Mouse (Mus musculus) erythroid progenitor cell, adult 5-6 weeks (primary cell): Measurements from ENCODE around the gene H2-M1. TPM values are rescaled to one million over a fixed set of nuclear protein-coding genes. Genes with fewer than 3 reads are reported as not detected.

Source experiments
- ATAC-seq: replicated peaks from 2 replicates; pipeline ENCODE4 v1.8.0; 2016; ENCODE audit warnings: moderate number of reproducible peaks, mild to moderate bottlenecking, moderate TSS enrichment, inconsistent platforms; ENCODE audit not compliant: poor library complexity, low FRiP score, severe bottlenecking
- total RNA-seq, 2 experiments: library from RNA; stranded (forward) in 1 of 2; stranded (reverse) in 1 of 2; fragments of 150-400 nt in 1 of 2; fragments of 186-747, 209-891 nt in 1 of 2; gene quantifications; 2 replicates each; pipeline versions ENCODE4 v1.2.3 to v1.2.4; 2015 to 2017; ENCODE audit warnings: low replicate concordance in 2 of 2

H2-M1 gene
- total RNA-seq (2015; ENCODE audit: low replicate concordance) (not detected in 2 replicates), total RNA-seq (2017; ENCODE audit: low replicate concordance) (not detected in 2 replicates)

- no peak for ATAC-seq
Observed at GRCm38 (mm10) chr17:36672119-36672518, at the start of gene H2-M1. Gene H2-M1 (minus strand): TSS chr17:36672219.

DNA sequence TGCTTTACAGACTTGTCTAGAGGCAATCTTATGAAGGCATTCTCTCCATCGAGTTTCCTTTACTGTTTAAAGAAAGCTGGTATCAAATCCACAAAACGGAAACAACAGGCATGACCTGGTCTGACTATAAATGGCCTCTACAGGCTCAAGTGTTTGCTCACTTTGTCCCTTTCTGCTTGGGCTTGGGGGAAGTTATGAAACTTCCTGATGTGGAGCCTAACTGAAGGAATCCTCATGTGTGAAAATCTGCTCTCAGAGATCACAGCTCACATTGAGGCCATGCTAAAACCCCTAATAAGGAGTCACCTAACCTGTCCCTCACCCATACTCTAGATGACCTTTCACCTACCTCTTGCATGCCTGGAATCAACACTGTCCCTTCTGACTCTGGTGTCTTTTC lies 25.7 kb upstream of the H2-M1 start:
- no peak for ATAC-seq

DNA sequence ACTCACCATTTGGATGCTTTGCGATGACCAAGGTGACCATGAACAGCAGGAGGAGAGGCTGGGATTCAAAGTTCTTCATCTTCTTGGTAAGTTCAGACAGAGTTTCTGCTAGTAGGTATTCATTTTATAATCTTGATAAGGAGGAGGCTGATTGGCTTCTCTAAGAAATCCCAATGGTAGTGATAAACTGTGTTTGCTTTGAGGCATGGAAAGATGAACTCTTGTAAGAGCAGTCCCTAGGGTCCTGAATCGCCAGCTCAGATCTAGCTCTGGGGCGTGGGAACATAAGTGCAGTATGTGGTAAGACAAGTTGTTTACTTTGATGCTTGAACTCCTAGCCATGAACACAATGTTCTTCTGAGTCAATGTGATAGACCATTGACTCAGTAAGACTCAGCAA lies 29.5 kb downstream of the H2-M1 start, which contains the start of gene H2-M9:
Gene H2-M9 (minus strand): TSS at position 101 of the 400 bp plus-strand sequence.
- ATAC-seq = no peak

Other genes starting within 250 kb of the H2-M1 start
- not detected in 2 replicates for gene H2-M10.4, start 209.9 kb downstream of the H2-M1 start, total RNA-seq (2015; ENCODE audit: low replicate concordance)
- gene H2-M10.4, start 209.9 kb downstream of the H2-M1 start, total RNA-seq (2017; ENCODE audit: low replicate concordance) = not detected in 2 replicates
- not detected in 2 replicates for gene H2-M11, start 125.1 kb downstream of the H2-M1 start, total RNA-seq (2015; ENCODE audit: low replicate concordance)
- not detected in 2 replicates for gene H2-M11, start 125.1 kb downstream of the H2-M1 start, total RNA-seq (2017; ENCODE audit: low replicate concordance)
- not detected in 2 replicates for gene H2-M9, start 29.6 kb downstream of the H2-M1 start, total RNA-seq (2015; ENCODE audit: low replicate concordance)
- not detected in 2 replicates for gene H2-M9, start 29.6 kb downstream of the H2-M1 start, total RNA-seq (2017; ENCODE audit: low replicate concordance)
- not detected in 2 replicates for gene H2-M10.5, start 100.7 kb upstream of the H2-M1 start, total RNA-seq (2015; ENCODE audit: low replicate concordance)
- not detected in 2 replicates for gene H2-M10.5, start 100.7 kb upstream of the H2-M1 start, total RNA-seq (2017; ENCODE audit: low replicate concordance)
- not detected in 2 replicates for gene H2-M10.6, start 140.0 kb upstream of the H2-M1 start, total RNA-seq (2015; ENCODE audit: low replicate concordance)
- not detected in 2 replicates for gene H2-M10.6, start 140.0 kb upstream of the H2-M1 start, total RNA-seq (2017; ENCODE audit: low replicate concordance)
- 41.8 and 46.5 TPM in 2 replicates for gene Trim26, start 164.9 kb upstream of the H2-M1 start, total RNA-seq (2015; ENCODE audit: low replicate concordance)
- gene Trim26, start 164.9 kb upstream of the H2-M1 start, total RNA-seq (2017; ENCODE audit: low replicate concordance) = 13.9 and 15.8 TPM in 2 replicates
- 2.2 TPM in 1 of 2 replicates, not detected in the other for gene Trim15, start 195.0 kb upstream of the H2-M1 start, total RNA-seq (2015; ENCODE audit: low replicate concordance)
- 0.51 and 1.4 TPM in 2 replicates for gene Trim15, start 195.0 kb upstream of the H2-M1 start, total RNA-seq (2017; ENCODE audit: low replicate concordance)
- 270 and 287 TPM in 2 replicates for gene Trim10, start 197.4 kb upstream of the H2-M1 start, total RNA-seq (2015; ENCODE audit: low replicate concordance)
- 428 and 543 TPM in 2 replicates for gene Trim10, start 197.4 kb upstream of the H2-M1 start, total RNA-seq (2017; ENCODE audit: low replicate concordance)
- gene Trim40, start 217.9 kb upstream of the H2-M1 start, total RNA-seq (2015; ENCODE audit: low replicate concordance) = not detected in 2 replicates
- 1.8 TPM in 1 of 2 replicates, not detected in the other for gene Trim40, start 217.9 kb upstream of the H2-M1 start, total RNA-seq (2017; ENCODE audit: low replicate concordance)
- gene Trim31, start 225.9 kb upstream of the H2-M1 start, total RNA-seq (2015; ENCODE audit: low replicate concordance) = not detected in 2 replicates
- gene Trim31, start 225.9 kb upstream of the H2-M1 start, total RNA-seq (2017; ENCODE audit: low replicate concordance) = not detected in 2 replicates